Mouse (Mus musculus): Measurements from ENCODE around the gene Zfp101. TPM values are rescaled to one million over a fixed set of nuclear protein-coding genes. Genes with fewer than 3 reads are reported as not detected.
A peak's percentile ranks its signal among the peaks of the same experiment; 100 is the strongest.

The Zfp101 gene
- total RNA-seq (2021): 10 to 100 TPM; 14.1 to 19.2 TPM
- long read RNA-seq, experiment 1, partial matches to known transcripts: 0 of 6 reads
- long read RNA-seq, experiment 1, other reads (novel, unspliced or antisense): 2 of 6 reads
- long read RNA-seq, experiment 2, partial matches to known transcripts: 2 of 5 reads
- long read RNA-seq, experiment 2, other reads (novel, unspliced or antisense): 1 of 5 reads

GRCm38 (mm10) chr17:33394182-33395034 lies at the start of gene Zfp101:
Zfp101 (minus strand) TSS chr17:33394641.
- DNase-seq (ENCODE audit: low spot score in 2 of 2): peak; percentile 83 to 91

- no peak for DNase-seq (ENCODE audit: low spot score in 2 of 2)
Observed at GRCm38 (mm10) chr17:33441159-33441558, 46.7 kb upstream of the Zfp101 start.

- DNase-seq (ENCODE audit: low spot score in 2 of 2): peak in 1 of 2 experiments; percentile 3
Observed at GRCm38 (mm10) chr17:33439922-33440321, 45.5 kb upstream of the Zfp101 start.

GRCm38 (mm10) chr17:33439148-33439547 lies 44.7 kb upstream of the Zfp101 start:
- peak; percentile 56 to 75 for DNase-seq (ENCODE audit: low spot score in 2 of 2)

- DNase-seq (ENCODE audit: low spot score in 2 of 2): no peak
Observed at GRCm38 (mm10) chr17:33432019-33432946, 37.8 kb upstream of the Zfp101 start, which contains the start of gene Actl9. Actl9 (plus strand) TSS chr17:33432896.

GRCm38 (mm10) chr17:33392271-33392670 lies 2.2 kb downstream of the Zfp101 start:
- DNase-seq (ENCODE audit: low spot score in 2 of 2): no peak

GRCm38 (mm10) chr17:33385705-33386104 lies 8.7 kb downstream of the Zfp101 start:
- peak; percentile 9 to 13 for DNase-seq (ENCODE audit: low spot score in 2 of 2)

GRCm38 (mm10) chr17:33372795-33373194 lies 21.6 kb downstream of the Zfp101 start:
- DNase-seq (ENCODE audit: low spot score in 2 of 2): no peak

- peak; percentile 85 to 87 for DNase-seq (ENCODE audit: low spot score in 2 of 2)
Observed at GRCm38 (mm10) chr17:33358411-33359384, 35.7 kb downstream of the Zfp101 start, which contains the start of gene Zfp81. Zfp81 (minus strand) TSS chr17:33358878.

GRCm38 (mm10) chr17:33352981-33353380 lies 41.5 kb downstream of the Zfp101 start:
- no peak for DNase-seq (ENCODE audit: low spot score in 2 of 2)

Other genes with a start within 250 kb of the Zfp101 start
- not detected for gene Olfr55, start 226.2 kb downstream of the Zfp101 start, total RNA-seq (2021)
- gene Olfr239, start 203.3 kb downstream of the Zfp101 start, total RNA-seq (2021): not detected
- gene Olfr1564, start 173.0 kb downstream of the Zfp101 start, total RNA-seq (2021): under 1 TPM; 0.60 to 0.66 TPM
- gene Zfp955a, start 139.5 kb downstream of the Zfp101 start, total RNA-seq (2021): 10 to 100 TPM; 12.3 to 12.5 TPM
- gene Olfr63, start 130.0 kb downstream of the Zfp101 start, total RNA-seq (2021): not detected
- 10 to 100 TPM; 30.9 to 33.3 TPM for gene Zfp955b, start 105.1 kb downstream of the Zfp101 start, total RNA-seq (2021)
- 10 to 100 TPM; 18.4 to 20.9 TPM for gene Zfp81, start 35.8 kb downstream of the Zfp101 start, total RNA-seq (2021)
- not detected for gene Actl9, start 38.3 kb upstream of the Zfp101 start, total RNA-seq (2021)
- 10 to 100 TPM; 23.0 to 27.4 TPM for gene Adamts10, start 129.6 kb upstream of the Zfp101 start, total RNA-seq (2021)
- gene Myo1f, start 161.1 kb upstream of the Zfp101 start, total RNA-seq (2021): 1 to 10 TPM; 1.3 to 4.2 TPM
- gene Zfp414, start 234.4 kb upstream of the Zfp101 start, total RNA-seq (2021): 10 to 100 TPM; 44.0 to 46.7 TPM
- under 1 TPM in 1 of 2 experiments, not detected in 1; 0.60 TPM for gene Pram1, start 243.4 kb upstream of the Zfp101 start, total RNA-seq (2021)

Data from left cerebral cortex, adult 18-20 months (tissue).